Mouse (Mus musculus): ENCODE results near the gene Zfp981. TPM values are rescaled to one million over a fixed set of nuclear protein-coding genes. Genes with fewer than 3 reads are reported as not detected.

The Zfp981 gene
- total RNA-seq, 4 experiments from 2014 or later = 0.41 to 1.1 (median 0.71) TPM

Other genes with a start within 250 kb of the Zfp981 start
- 1 to 10 TPM; 1.9 to 2.2 (median 2.0) TPM for gene Zfp992, start 53.0 kb upstream of the Zfp981 start, total RNA-seq (2022)
- 1 to 10 TPM; 5.0 to 9.7 (median 8.5) TPM for gene Zfp993, start 108.9 kb downstream of the Zfp981 start, total RNA-seq (2022)